Mouse (Mus musculus): ENCODE results near the gene Btnl1.

Btnl1 gene

GRCm38 (mm10) chr17:34384699-34385098, 7.8 kb downstream of the Btnl1 start:
- no peak for DNase-seq (ENCODE audit: low spot score)

GRCm38 (mm10) chr17:34386656-34387055, 9.7 kb downstream of the Btnl1 start:
- no peak for DNase-seq (ENCODE audit: low spot score)

GRCm38 (mm10) chr17:34388513-34388912, 11.6 kb downstream of the Btnl1 start:
- no peak for DNase-seq (ENCODE audit: low spot score)

- DNase-seq (ENCODE audit: low spot score) = no peak
Observed at GRCm38 (mm10) chr17:34391507-34391906, 14.6 kb downstream of the Btnl1 start.

- DNase-seq (ENCODE audit: low spot score) = no peak
Observed at GRCm38 (mm10) chr17:34392321-34392720, 15.4 kb downstream of the Btnl1 start.

- no peak for DNase-seq (ENCODE audit: low spot score)
Observed at GRCm38 (mm10) chr17:34397357-34397756, 20.4 kb downstream of the Btnl1 start.

GRCm38 (mm10) chr17:34398058-34398710, 21.3 kb downstream of the Btnl1 start:
- DNase-seq (ENCODE audit: low spot score) = no peak

GRCm38 (mm10) chr17:34398711-34399393, 21.9 kb downstream of the Btnl1 start, which contains the start of gene BC051142:
BC051142 (plus strand) TSS chr17:34398820.
- DNase-seq (ENCODE audit: low spot score) = peak; percentile 64

DNA sequence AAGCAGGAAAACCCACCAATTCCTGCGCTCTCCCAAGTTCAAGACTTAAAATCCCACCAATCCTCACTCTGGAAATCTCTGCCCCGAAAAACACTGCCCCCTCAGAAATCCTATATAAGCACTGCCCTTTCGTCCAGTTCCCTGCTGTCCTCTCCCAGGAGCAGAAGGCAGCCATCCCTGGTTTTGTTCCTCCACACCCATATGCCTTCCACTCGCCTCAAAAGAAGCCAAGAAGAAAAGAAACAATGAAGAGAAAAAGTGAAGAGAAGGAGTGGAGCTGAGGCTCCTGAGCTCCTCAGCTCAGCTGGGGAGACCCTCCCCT, 22.4 kb downstream of the Btnl1 start:
- DNase-seq (ENCODE audit: low spot score) = no peak

DNA sequence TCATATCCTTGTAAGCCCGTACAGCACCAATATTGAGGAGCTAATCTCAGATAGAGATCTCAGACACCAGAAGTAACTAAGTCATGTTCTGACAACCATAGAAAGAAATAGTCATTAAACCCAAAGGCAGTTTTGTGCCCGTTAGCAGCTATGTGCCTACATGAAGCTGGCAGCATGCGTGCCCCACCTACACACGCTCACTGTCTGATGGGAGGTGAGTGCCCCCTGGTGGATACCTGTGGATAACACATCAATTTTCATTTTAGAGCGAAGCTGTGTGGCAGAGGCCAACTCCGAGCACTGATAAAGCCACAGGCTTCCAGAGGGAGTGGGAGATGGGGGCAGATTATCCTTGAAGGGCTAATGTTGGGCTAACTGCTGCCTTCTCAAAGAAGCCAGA, 34.2 kb downstream of the Btnl1 start:
- DNase-seq (ENCODE audit: low spot score) = no peak

GRCm38 (mm10) chr17:34420014-34420413, 43.1 kb downstream of the Btnl1 start:
- DNase-seq (ENCODE audit: low spot score) = no peak

DNA sequence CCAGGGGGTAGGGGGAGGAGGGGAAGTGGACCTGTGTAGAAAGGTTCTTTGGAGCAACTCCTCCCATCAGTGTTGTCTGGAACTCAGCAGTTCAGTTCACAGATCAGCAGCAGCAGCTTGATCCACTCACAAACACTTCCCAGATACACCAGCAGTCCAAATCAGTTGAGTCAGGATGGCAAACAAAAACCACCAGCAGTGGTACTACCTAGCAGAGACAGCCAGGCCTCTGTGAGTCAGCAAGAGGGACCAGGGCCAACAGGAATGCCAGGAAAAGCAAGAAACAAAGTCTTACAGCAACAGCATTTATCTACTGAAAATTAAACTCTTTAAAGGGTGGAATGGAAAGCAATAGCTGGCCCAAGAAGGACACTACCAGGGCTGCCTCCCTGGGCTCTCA, 50.7 kb downstream of the Btnl1 start:
- no peak for DNase-seq (ENCODE audit: low spot score)

All from ovary, adult 18-20 months (tissue).